Mouse (Mus musculus) olfactory bulb, adult 2 months (tissue): ENCODE measurements around the gene Ficd.

Experiments
- CTCF ChIP-seq: fragments of 200-500 bp; IDR thresholded peaks from 2 replicates; pipeline ENCODE4 v1.5.1; 2012; ENCODE audit warnings: low read depth, mild to moderate bottlenecking, low read length, moderate library complexity; ENCODE audit not compliant: insufficient read depth
- POLR2A ChIP-seq: fragments of 200-500 bp; IDR thresholded peaks from 2 replicates; pipeline ENCODE4 v1.6.1; 2012; ENCODE audit warnings: mild to moderate bottlenecking, low read depth, low read length, moderate library complexity; ENCODE audit not compliant: insufficient read depth

DNA sequence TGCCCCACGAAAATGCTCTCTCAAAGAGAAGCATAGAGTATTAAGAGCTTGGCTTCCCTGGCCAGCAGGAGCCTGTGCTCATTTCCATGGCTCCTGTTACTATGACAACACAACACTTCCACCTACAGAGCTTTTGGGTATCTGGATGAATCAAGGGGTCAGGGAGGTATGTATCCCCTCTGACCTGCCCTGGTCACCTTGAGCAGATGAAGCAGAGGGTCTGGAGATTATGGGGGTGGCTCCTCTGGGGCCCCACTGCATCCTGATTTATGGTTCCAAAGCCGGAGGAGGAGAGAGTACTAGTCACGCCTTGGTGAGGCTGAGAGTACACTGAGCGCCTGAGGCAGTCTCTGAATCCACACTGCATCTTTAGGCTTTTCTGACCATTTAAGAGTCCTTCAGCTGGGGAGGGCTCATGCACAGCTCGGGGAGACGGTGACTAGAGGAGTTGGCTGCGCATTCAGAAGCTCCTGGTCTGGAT, 4.9 kb upstream of the Ficd start:
- no peak for TF ChIP-seq CTCF
- no peak for TF ChIP-seq POLR2A
